Comparison of ENCODE assay signal across 8 mouse cellular contexts in the genomic region with DNA sequence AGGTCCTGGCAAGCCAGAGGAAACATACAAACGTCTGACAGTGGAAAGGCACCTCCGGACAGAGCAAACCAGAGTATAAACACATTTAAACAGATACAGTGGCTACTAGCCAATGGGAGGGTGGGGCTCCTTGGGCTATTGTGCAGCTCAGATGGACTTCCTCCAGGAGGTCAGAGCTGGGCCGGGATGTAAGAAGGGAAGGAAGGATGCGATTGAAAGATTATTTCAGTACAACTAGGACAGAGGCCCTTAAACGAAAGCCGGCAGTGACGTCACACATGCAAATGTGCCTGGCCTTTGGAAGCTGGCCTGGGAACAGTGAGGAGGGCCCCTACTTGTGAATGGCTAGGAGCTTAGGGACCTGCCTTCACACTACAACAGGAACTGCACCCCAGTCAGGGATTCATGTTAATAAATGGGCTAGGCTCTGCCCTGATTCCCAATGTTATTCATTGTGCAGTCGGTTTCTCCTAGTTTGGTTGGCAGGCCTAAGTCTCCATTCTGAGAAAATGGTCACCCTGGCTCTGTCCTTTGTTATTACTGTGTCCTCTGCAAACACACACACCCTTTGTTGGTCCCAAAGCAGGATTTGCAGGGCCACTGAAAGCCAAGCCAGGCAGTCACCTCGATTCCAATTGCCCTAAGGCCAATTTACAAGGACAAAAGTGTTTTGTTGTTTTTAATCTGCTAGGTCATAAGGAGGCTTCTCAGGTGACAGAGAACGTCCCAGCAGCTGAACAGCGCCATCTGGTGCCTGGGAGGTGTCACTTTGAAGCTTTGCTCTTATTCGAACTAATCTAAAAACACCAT. TPM values are rescaled to one million over a fixed set of nuclear protein-coding genes. Genes with fewer than 3 reads are reported as not detected.
DNase-seq lines count a peak whose midpoint lies in the region; ATAC-seq lines count a peak whose summit lies in the region.

No protein-coding gene starts in this region.

- no peaks in the 10 kb centered on the region for H3K36me3 ChIP-seq in forebrain, embryonic 16.5 days (ENCODE audit: control insufficient read depth, insufficient read depth)

- peak; percentile 94 for DNase-seq in ZHBTc4 (ENCODE audit: low read depth, low spot score)
- DNase-seq in cerebellum, adult 18-20 months: peak; percentile 67 to 71
- peak; percentile 83 to 87 for DNase-seq in heart, postnatal 36 days
- DNase-seq in layer of hippocampus, adult 8-10 months (ENCODE audit: low spot score in 2 of 2): peak; percentile 72 to 77
- DNase-seq in lung, postnatal 10 days: peak; percentile 92
- peak; percentile 77 to 78 for DNase-seq in right cerebral cortex, postnatal 10 days (ENCODE audit: low spot score in 2 of 2)

- no peak overlapping the region for H3K4me3 ChIP-seq in forebrain, embryonic 16.5 days (replicated peaks; ENCODE audit: low read length)

- intact Hi-C loops in heart, postnatal 36 days (cut with DNase I): loop anchor here (1.0 to 2.0 kb wide), 3 partner anchors 9 to 117 kb away; no protein-coding TSS in a partner anchor

- peaks cover 7% of the 10 kb centered on the region for H3K4me1 ChIP-seq in forebrain, embryonic 16.5 days (replicated peaks; ENCODE audit: control insufficient read depth, insufficient read depth, low read length)

- no peak overlapping the region for H3K4me2 ChIP-seq in forebrain, embryonic 16.5 days (ENCODE audit: low read length)

- peak; percentile 89 for ATAC-seq in forebrain, embryonic 16.5 days
- no peak for ATAC-seq in megakaryocyte-erythroid progenitor cell, adult 5-6 weeks (replicated peaks; ENCODE audit: low FRiP score, low TSS enrichment, poor library complexity, severe bottlenecking)

- no peaks in the 10 kb centered on the region for H3K27me3 ChIP-seq in forebrain, embryonic 16.5 days (replicated peaks; ENCODE audit: control insufficient read depth, insufficient read depth, low read length)

- 0 out of 2 replicates have a peak overlapping the region, but pooled peaks have one; percentile 33 for H3K9ac ChIP-seq in forebrain, embryonic 16.5 days (replicated peaks; ENCODE audit: low read depth, low read length)

- 12% methylated on average over 12 of the region's 12 CpGs for WGBS in forebrain, embryonic 16.5 days

- no peaks in the 10 kb centered on the region for H3K9me3 ChIP-seq in forebrain, embryonic 16.5 days (ENCODE audit: control insufficient read depth, low read length)

- H3K27ac ChIP-seq in forebrain, embryonic 16.5 days (ENCODE audit: low read length): peak overlapping the region; percentile 39

RNA-seq across cellular contexts. Expression of gene Fermt2, which starts 9.9 kb away (rescaled TPM):
- 58.4 and 58.6 TPM in 2 replicates for polyA plus RNA-seq in forebrain, embryonic 16.5 days (2015; fragmentation: Nextera tagmentation; extraction: Ambion mirVana)
- 100 to 1,000 TPM; 272 to 292 TPM for total RNA-seq in heart, postnatal 36 days (2021)
- 100 to 1,000 TPM in 3 of 4 experiments, 10 to 100 TPM in 1; 94.1 to 107 (median 101) TPM for total RNA-seq in layer of hippocampus, adult 8-10 months (2022)
- total RNA-seq in megakaryocyte-erythroid progenitor cell, adult 5-6 weeks (2014; fragmentation: Nextera tagmentation): not detected in 2 replicates
- not detected in 2 replicates for total RNA-seq in megakaryocyte-erythroid progenitor cell, adult 5-6 weeks (2017)

Comparison
In these comparisons a context has a peak if more than half of its experiments do, and no peak if none do; other contexts are left out.
1. RNA of gene Fermt2, which starts 9.9 kb away (total RNA-seq): 272 to 292 TPM in heart, postnatal 36 days and 94.1 to 107 TPM in layer of hippocampus, adult 8-10 months; not detected in megakaryocyte-erythroid progenitor cell, adult 5-6 weeks; every median in the first group is over 10 times any median in the second.
2. Peak in every context shown above with its lines, with median percentiles within 50 percentile points of each other: DNase-seq.